Mouse (Mus musculus) heart, postnatal 0 days (tissue): Measurements from ENCODE around the gene Prr22.

Experiments
- CTCF ChIP-seq: IDR thresholded peaks from 2 replicates; pipeline ENCODE4 v1.5.1; 2016; ENCODE audit warnings: antibody characterized with exemption, control low read depth, low read depth
- EP300 ChIP-seq: IDR thresholded peaks from 2 replicates; pipeline ENCODE4 v1.6.1; 2016; ENCODE audit warnings: antibody characterized with exemption, low read depth

GRCm38 (mm10) chr17:56810245-56810644 lies 40.2 kb downstream of the Prr22 start:
- TF ChIP-seq CTCF (no peak), EP300 (peak; percentile 67; the same call in 1 of the 2 replicates)
